Mouse (Mus musculus): Measurements from ENCODE around the gene Fbf1.
"Not testable (repeated sequence)": the region's sequence is repeated elsewhere in the genome, so short reads cannot be mapped to it uniquely, and the experiment has no call there.

The Fbf1 gene

DNA sequence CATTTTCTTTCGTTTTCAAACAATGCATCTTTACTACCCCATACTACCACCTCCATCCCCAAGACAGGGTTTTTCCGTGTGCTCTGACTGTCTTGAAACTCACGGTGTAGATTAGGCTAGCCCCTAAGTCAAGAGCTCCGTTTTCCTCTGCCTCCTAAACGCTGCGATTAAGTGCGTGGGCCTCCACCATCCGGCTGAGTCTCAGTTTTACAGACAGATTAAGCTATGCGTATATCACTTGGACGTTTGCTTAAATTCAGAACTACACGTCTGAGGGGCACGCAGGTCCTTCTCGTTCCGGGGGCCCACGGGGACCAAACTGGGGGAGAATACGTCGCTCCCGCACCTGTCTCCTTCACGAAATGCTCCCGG is 29.9 kb downstream of the Fbf1 start:
- in situ Hi-C loops (cut with MseI, MboI): no loop called here

DNA sequence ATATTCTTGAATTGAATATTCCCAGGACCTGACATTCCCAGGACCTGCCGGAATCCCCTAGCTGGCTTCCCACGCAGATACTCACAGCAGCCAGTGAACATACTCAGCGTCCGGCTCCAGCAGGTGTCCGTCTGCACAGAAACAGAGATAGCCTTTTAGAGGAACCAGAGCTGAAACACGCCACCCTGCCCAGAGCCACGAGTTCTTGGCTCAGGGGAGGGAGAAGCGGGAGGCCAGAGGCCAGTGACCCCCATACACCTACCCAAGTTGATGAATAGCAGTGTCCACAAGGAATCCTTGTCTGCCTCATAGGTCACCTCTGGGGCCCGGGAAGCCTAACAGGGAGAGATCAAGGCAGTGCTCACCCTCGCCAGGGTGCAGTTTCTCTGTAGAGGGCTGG is 33.8 kb downstream of the Fbf1 start:
- in situ Hi-C loops (cut with MseI, MboI): no loop called here

DNA sequence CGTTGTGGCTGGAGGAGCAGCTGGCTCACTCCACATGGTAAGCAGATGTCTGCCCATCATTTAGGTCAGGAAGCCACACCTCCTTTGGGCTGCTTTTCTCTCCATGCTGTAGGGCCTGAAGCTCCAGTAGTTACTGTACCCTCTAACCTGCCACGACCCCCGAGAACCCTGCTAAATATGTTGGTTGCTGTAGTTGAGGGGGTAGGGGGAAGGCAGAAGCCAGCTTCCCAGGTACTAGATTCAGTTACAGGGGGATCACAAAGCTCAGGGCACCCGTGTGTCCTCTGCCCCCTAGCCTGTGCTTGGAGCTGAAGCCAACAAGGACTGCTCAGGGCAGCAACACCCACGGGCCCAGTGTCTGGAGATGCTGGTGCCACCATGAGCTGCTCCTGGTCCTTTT is 34.5 kb downstream of the Fbf1 start:
- in situ Hi-C loops (cut with MseI, MboI): no loop called here

DNA sequence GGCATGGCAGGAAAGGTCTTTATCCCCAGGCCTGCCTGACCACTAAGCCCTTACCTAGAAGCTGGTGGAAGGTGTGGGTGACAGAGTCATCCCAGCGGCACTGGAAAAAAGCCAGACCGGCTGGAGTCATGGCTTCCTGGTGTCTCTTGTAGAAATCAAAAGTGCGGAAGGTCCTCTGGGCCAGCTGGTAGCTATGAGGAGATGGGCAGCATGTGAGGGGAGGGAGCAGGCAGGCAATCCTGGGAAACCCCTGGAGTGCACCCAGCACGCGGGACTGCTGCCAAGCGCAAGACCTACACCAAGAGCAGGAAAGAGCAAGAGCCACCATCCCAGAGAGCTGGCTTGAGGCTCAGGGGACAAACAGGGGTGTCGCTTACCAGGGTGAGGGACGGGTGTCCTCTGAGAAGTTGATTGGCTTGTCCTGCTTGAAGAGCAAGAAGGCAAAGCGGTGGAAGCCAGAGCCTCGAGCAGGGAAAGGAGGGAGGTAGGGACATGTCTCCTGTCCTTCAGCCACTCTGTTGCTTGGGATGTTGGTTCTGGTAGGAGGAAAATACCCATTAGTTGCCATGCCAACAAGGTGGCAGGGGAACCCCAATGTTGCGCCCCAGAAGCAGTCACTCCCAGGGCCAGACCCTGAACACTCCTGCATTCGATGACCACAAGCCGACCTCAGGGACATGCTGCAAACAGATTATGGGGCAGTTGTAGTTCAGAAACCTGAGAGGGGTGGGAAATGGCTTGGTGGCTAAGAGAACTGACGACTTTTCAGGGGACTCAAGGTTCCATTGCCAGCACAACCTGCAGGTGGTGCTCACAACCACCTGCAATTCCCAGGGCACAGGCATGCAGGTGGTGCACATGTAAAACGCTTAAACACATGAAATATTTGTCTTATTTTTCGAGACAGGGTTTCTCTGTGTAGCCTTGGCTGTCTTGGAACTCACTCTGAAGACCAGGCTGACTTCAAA is 35.3 kb downstream of the Fbf1 start:
- in situ Hi-C loops (cut with MseI, MboI): no loop called here

DNA sequence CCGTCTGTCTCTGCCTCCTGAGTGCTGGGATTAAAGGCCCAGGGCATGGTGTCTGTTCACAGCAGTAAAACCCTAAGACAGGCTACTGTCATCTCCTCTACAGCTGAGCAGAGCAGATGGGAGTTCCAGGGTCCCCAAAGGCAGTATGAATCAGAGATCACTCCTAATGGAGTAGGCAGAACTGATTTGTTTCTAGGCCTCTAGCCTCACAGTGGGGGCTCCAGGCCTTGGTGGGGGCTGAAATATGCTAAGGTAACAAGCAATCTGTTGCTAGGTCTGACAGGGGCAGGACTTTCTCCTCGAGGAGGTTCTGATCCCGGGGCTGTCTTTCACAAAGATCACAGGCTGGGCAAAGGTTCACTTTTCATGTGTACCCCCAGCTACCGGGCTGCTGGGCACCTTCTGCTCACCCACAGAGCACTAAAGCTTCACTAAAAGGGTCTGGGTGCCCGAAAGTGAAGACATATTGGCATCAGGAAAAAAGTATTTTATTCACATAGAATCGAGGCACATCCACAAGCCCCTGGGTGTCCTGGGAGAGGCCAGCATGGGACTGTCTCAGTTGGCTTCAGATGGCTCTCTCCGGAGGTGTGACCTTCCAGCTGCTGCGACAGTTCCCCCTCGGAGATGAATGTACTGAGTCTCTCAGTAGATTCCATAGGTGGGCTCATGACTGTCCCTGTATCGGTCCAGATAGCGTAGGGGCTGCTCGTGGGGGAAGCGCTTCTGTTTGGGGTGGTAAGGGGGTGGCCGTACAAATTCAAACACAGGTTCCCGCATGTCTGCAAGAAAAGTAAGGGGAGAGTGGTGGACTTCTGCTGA is 36.4 kb downstream of the Fbf1 start:
- in situ Hi-C loops (cut with MseI, MboI): no loop called here

DNA sequence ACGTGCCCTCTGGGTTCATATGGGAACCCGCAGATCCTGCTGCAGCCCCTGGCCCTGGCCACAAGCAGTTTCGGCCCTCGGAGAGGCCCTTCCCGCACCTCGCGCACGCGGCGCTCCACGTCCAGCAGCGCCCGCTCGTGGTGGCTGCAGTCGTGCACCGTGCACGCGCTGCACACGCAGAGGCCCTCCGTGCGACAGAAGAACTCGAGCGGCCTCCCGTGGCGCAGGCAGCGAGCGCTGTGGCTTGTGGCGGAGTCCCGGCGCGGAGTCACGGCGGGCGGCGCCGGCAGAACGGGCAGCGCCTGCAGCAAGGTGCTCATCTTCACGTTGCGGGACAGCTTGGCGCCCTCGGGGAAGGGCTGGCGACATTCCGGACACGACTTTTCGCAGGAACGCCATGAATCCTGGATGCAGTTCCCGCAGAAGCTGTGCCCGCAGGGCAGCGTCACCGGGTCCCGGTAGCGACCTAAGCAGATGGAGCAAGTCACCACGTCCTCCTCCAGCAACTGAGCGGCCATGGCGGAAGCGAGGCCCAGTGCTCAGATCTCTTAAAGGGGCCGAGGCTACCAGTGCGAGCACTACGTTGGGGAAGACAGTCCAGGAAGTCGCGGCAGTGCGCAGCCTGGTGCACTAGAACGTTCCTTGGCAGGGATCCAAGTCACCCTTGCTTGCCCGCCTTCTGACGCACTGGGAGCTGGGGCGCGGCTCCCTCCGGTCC is 37.3 kb downstream of the Fbf1 start, which contains the start of gene Trim65:
Gene Trim65 (minus strand): TSS at position 641 of the 718 bp plus-strand sequence.
- in situ Hi-C loops (cut with MseI, MboI): no loop called here

DNA sequence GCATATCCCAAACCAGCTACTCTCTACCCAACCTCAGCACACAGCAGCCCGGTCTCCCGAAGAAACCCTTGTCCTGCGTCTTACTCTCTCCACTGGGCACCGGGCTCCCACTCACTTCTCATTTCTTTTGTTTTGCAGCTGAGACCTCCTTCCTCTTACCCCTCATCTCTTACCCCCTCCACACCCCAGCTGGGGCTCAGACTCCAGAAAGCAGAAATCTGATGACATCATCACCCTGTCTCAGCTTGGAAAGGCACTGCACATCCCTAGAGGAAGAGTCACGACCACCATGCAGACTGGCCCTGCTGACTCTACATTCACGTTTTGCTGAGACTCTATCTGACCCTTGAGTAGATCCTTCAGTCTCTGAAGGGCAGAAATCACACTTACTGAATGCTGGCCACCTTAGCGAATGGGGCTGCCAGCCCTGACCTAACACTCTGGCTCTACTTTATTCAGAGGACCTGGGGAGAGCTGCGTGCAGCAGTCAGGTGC is 37.9 kb downstream of the Fbf1 start:
- in situ Hi-C loops (cut with MseI, MboI): no loop called here

DNA sequence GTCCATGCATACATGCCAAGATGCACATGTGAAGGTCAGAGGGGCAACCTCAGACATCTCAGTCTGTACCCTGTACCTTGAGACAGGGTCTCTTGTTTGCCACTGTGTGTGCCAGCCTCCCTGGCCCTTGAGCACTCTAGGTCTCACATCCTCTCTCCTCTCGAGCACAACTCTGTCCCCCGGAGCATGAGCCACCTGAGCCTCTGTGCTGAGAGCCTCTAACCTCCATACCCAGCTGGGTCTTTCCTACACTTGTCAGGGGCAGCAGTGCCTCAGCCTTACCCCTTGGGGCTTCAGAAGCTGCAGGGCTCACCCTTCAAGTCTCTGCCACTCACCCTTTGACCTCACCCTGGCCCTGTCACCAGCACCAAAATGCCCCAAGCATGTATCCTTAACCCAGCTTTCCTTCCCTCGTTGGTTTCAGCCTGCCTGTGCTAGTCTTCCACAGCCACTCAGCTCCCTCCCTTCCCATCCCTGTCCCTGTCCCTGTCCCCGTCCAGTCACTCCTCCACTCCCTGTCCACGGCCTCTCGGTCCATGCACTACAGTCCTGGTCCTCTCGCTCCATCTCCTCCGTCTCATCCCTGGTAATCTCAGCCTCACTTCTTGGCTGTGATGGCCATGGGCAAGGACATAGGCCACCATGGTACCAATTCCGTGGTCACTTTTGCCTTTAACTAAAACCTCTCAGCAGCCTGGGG is 38.7 kb downstream of the Fbf1 start:
- in situ Hi-C loops (cut with MseI, MboI): no loop called here

DNA sequence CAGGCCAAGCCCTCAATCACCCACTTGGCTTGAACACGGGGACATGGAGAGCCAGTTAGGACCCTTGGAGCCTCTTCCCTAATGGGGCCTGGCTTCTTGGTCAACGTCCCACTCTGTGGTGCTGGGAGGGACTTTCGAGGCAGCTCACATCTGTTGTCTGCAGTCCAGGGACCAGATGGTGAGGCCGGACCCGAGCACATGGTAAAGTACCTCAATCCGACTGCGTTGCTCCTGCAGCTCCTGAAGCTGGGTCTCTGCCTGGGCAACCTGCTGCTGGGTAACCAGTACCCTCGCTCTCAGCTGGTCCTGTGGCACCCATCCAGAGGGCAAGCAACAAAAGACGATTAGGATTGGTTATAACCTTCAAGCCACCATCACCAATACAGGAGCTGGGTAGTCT is 40.0 kb downstream of the Fbf1 start:
- in situ Hi-C loops (cut with MseI, MboI): no loop called here

DNA sequence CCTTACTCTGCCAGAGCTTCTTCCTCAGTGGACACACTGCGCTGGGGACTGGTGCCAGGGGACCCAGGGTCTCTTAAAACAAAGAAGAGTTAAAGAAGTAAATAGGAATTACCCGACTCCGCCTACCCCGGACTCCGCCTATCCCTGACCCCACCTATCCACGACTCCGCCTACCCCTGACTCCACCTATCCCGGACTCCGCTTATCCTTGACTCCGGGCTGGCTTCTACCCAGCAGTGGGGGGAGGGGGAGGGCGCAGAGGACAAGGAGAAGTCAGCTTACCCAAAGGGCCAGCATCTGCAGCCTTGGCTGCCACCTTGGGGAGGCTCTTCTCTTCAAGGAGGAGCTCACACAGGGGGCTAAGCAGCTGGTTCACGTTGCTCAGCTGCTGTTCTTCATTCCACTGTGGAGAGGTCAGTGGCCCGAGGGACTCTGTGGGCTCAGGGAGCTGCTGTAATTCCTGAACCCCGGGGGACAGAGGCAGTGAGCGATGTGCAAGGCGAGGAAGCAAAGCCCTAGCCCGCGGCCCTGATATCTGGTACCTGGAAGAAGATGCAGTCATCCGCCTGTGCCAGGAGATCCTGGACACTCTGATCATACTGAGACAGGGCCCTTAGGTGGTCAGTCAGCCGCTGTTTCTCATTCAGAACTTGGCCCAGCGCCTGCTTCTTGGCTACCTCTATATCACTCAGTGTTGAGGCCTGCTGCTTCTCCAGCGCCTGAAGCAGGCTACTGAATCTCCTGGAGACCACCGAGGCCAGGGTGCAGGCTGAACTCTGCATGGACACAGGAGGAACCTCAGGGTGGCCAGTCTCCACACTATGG is 40.6 kb downstream of the Fbf1 start, which contains the start of gene Trim47:
Gene Trim47 (minus strand): TSS at position 55 of the 825 bp plus-strand sequence.
- in situ Hi-C loops (cut with MseI, MboI): no loop called here

DNA sequence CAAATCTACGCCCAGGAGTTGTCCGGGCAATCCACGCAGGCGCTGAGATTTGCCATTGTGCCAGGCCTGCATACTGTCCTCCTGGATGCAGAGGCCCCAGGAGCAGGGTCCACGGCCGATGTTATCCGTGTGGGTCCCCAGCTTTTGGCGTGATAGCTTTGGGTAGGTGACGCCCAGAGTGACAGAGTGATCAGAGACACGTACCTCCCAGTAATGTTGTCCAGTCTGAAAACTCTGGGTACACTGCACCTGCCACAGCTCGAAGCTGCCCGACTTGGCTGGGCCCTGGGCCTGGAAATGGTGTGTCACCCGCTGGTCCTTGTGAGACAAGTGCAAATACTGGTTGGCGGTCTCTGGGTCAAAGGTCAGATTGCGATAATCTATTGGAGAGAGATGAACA is 41.7 kb downstream of the Fbf1 start:
- in situ Hi-C loops (cut with MseI, MboI): no loop called here

DNA sequence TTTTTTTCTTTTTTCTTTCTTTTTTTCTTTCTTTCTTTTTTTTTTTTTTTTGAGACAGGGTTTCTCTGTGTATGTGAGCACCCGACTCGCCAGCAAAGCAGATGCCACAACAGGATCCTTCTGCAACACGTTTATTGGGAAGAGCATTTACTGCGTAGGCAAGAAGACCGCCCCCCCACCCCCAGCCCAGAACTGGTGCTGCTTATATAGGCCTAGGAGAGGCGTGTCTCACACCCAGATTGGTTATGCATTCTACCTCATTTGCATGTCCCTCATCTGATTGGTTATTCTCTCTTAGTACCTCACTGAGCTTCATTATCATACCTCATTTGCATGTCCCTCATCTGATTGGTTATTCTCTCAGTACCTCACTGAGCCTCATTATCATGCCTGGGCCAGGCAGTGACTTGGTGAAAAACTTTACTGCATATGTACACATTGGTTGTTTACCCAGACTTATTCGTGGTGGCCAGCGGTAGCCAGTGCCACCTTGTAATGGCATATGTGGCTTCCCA is 46.2 kb downstream of the Fbf1 start:
- in situ Hi-C loops (cut with MseI, MboI): not testable (repeated sequence)

DNA sequence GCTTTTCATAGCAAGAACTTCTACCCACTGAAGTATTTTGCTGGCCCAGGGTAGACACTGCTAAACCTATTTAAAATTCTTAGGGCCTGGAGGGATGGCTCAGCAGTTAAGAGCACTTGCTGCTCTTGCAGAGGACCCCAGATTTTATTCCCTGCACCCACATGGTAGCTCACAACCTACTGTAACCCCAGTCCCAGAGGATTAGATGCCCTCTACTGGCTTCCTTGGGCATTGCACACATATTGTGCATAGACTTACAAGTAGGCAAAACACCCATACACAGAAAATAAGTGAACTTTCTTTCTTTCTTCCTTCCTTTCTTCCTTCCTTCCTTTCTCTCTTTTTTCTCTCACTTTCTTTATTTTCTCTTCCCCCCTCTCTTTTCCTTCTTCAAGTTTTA is 50.1 kb downstream of the Fbf1 start:
- in situ Hi-C loops (cut with MseI, MboI): no loop called here

DNA sequence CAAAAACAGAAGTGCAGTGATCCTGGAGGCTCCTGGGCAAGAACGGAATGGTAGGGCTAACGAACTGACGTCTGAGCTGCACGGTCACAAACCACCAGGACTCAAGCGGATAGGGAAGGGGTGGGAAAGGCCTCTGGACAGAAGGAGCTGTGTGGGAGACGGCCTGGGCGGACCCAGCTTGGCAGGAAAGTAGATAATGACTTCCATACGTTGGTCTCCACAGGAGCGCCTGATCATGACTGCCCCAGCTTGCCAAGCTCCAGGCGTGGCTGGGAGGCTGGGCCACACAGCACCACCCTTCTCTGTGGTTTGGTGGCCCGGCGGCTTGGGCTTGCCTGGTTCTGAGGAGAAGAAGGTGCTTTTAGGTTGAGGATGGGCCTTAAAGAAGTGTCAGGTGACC is 50.7 kb downstream of the Fbf1 start:
- in situ Hi-C loops (cut with MseI, MboI): no loop called here

DNA sequence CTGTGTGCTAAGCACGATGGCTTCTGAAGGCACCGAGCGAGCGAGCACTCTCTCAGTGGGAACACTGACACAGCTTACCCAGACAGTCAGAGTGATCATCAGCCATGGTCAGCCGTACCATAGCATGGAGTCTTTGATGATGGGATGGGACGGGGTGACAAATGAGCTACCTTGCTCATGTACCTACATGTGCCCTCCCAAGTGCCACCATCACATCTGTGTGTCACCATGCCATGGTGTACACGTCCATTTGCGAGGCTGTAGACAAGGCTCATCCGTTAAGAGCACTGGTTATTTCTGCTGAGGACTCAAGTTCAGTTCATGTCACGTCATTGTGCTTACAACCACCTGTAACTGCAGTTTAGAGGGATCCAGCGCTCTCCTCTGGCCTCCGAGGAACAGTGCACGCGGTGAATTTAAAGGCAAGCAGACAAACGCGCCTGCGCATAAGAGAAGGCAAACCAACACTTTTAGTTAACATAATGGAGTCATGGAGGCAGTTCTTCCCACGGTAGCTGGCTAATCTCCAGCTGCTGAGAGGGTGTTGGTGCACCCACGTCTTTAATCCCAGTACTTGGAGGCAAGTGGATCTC is 56.3 kb downstream of the Fbf1 start:
- in situ Hi-C loops (cut with MseI, MboI): no loop called here

DNA sequence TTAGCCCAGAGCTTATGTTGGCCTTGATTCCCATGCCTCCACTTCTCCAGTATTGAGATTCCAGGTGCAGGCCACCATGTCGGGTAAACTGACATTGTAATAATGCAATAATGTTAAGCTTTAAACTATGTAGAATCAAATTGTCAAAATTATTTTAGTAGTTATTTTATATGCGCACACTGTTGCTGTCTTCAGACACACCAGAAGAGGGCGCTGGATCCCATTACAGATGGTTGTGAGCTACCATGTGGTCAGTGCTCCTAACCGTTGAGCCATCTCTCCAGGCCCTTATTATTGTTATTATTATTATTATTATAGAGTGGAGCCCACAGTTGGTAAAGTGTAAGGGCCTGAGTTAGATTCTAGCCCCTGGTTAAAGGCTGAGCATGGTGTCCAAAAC is 56.9 kb downstream of the Fbf1 start:
- in situ Hi-C loops (cut with MseI, MboI): no loop called here

DNA sequence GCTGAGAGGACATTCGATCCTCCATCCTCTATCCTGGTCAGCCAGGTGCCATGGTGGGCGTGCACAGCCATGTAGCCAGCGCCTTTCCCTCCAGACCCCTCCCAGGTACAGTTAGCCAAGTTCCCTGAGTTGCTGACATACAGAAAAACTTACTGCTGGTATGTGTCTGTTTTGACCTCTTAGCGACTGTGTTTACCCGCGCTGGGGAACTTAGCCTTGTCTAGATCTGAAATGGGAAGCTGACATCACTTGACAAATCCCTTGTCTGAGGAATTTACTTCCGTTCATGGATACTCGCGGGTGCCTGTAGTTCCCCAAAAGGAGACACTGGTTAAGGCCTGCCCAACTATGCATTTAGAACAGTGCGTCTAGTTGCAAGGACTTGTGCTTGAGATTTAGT is 57.4 kb downstream of the Fbf1 start:
- in situ Hi-C loops (cut with MseI, MboI): no loop called here

DNA sequence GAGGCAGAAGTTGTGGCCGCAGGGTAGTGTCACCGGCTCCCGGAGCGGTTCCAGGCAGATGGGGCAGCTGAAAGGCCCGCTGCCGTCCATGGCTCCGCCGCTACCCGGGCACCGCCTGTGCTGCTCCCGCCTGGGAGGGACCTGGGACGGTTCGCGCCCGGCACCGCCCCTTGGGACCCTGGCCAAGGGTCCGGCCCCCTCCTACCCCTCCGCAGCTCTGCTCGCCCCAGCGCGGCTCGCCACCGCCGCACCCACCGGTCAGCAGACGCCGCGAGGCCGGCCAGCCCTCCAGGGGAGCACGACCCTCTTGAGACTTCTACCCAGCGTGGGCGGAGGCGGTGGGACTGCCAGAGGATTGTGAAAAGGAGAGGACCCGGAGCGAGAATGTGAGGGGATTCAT is 57.8 kb downstream of the Fbf1 start:
- in situ Hi-C loops (cut with MseI, MboI): no loop called here

DNA sequence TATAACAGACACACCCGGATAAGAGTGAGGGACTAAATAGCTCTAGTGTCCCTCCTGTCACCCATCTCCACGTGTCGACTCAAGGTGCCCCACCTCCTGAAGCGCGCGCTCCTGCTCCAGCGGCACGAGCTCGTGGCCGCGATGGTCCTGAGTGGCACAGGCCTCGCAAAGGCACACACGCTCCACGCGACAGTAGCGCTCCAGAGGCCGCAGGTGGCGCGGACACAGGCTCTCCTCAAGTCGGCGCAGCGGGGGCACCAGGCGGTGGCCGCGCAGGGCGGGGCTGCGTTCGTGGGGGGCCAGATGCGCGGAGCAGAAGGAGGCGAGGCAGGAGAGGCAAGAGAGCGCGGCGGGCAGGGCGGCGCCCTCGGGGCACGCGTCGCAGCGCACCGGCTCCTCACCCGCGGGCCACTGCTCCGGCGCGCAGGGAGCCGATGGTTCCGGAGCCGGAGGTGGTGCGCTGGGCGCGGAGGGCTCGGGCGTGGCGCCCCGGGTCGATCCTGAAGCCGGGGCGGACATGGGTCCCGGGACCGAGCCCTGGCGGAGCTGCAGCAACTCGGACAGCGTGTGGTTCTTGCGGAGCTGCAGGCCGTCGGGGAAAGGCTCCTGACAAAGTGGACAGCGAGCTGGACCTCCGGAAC is 58.4 kb downstream of the Fbf1 start:
- in situ Hi-C loops (cut with MseI, MboI): no loop called here

All from mouse trophoblast stem cell (cell line).